Mouse (Mus musculus) limb, embryonic 12.5 days (tissue): ENCODE data around the gene Snx22. TPM values are rescaled to one million over a fixed set of nuclear protein-coding genes. Genes with fewer than 3 reads are reported as not detected.

Experiments used
- ATAC-seq: fragments of 200-750 bp; cut with Nextera tagmentation; 2 replicates; pipeline ENCODE4 v1.8.0; 2017; ENCODE audit warnings: low read depth, moderate TSS enrichment; ENCODE audit not compliant: insufficient number of reproducible peaks, insufficient read depth, low FRiP score, low TSS enrichment
- H3K27ac ChIP-seq: fragments of 300-500 bp; sonication (generic); 2 replicates; pipeline ENCODE4 v1.5.1; 2016; ENCODE audit warnings: mild to moderate bottlenecking, moderate library complexity
- H3K27me3 ChIP-seq: fragments of 300-500 bp; sonication (generic); 2 replicates; pipeline ENCODE4 v1.6.1; 2016; ENCODE audit warnings: mild to moderate bottlenecking, moderate library complexity
- H3K36me3 ChIP-seq: fragments of 300-500 bp; sonication (generic); 2 replicates; pipeline ENCODE4 v1.6.1; 2016; ENCODE audit warnings: mild to moderate bottlenecking, moderate library complexity
- H3K4me1 ChIP-seq: fragments of 300-500 bp; sonication (generic); replicated peaks from 2 replicates; pipeline ENCODE4 v1.6.1; 2016
- H3K4me2 ChIP-seq: fragments of 300-500 bp; sonication (generic); 2 replicates; pipeline ENCODE4 v1.6.1; 2016; ENCODE audit warnings: mild to moderate bottlenecking, moderate library complexity
- H3K4me3 ChIP-seq: fragments of 300-500 bp; sonication (generic); replicated peaks from 2 replicates; pipeline ENCODE4 v1.5.1; 2016; ENCODE audit warnings: mild to moderate bottlenecking
- H3K9ac ChIP-seq: fragments of 300-500 bp; sonication (generic); replicated peaks from 2 replicates; pipeline ENCODE4 v1.6.1; 2016; ENCODE audit warnings: mild to moderate bottlenecking, moderate library complexity
- H3K9me3 ChIP-seq: fragments of 300-500 bp; sonication (generic); 2 replicates; pipeline ENCODE4 v1.6.1; 2016; ENCODE audit warnings: mild to moderate bottlenecking, moderate library complexity
- WGBS: fragments of 180-500 bp; shearing (Covaris S2); methylation state at CpG from one replicate; pipeline ENCODE4 v1.1.7; 2016; 5-methylcytosine and 5-hydroxymethylcytosine counted together
- polyA plus RNA-seq: library from polyadenylated mRNA; unstranded; fragments of >200 nt; fragmentation: Nextera tagmentation; extraction: Ambion mirVana; gene quantifications from 2 replicates; pipeline ENCODE4 v1.2.1, GENCODE M21; 2016

Snx22 gene
- polyA plus RNA-seq, 1 experiment from 2014 or later, result 4.9 TPM

DNA sequence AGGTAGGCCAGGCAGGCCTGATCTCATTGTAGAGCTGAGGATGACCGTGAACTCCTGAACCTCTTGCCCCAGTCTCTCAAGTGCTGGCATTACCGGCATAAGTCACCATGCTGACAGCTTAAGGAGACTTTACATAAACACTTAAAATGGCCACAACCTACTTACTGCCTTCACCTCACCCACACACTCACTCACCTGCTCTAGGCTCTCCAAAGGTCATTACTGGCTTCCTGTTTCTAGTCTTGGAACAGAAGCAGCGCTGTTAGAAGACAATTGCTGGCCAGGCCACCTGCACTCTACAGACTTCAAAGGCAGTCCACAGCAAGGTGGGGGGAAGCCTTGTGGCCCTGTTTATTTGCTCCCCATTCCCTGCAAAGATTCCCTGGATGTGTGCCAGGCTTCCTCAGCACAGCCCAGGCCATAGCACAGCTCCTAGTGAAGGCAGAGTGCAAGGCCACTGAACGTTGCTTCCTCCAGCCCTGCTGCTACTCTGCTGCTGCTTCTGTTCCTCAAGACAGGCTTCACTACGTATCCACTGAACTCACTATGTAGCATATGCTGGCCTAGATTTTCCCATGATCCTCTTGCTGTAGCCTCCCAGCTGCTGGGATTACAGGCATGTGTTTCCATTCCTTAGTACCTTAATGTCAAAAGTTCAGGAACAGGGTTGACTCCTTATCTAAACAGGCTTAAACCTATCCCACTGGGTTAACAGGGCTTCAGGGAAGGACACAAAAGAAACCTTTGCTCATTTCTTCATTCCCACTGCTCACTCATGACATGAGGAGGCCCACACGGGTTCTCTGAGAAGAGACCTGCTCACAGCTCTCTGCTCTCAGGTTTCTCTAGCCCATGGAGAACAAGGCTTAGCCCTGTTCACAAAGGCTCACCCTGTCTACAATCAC is 22.1 kb upstream of the Snx22 start:
- Histone ChIP-seq H3K4me1 (peaks cover 20% of the 10 kb centered on the region), H3K27me3 (no peaks in the 10 kb centered on the region), H3K9ac (0 out of 2 replicates have a peak overlapping the region, but pooled peaks have one; percentile 18), H3K27ac (peak overlapping the region; percentile 71), H3K4me2 (no peak overlapping the region), H3K36me3 (peaks cover 97% of the 10 kb centered on the region), H3K4me3 (no peak overlapping the region), H3K9me3 (no peaks in the 10 kb centered on the region)
- 0 out of 2 replicates have a peak, but pooled peaks have one; percentile 45 for ATAC-seq
- 56% methylated on average over 6 of the region's 6 CpGs for WGBS

DNA sequence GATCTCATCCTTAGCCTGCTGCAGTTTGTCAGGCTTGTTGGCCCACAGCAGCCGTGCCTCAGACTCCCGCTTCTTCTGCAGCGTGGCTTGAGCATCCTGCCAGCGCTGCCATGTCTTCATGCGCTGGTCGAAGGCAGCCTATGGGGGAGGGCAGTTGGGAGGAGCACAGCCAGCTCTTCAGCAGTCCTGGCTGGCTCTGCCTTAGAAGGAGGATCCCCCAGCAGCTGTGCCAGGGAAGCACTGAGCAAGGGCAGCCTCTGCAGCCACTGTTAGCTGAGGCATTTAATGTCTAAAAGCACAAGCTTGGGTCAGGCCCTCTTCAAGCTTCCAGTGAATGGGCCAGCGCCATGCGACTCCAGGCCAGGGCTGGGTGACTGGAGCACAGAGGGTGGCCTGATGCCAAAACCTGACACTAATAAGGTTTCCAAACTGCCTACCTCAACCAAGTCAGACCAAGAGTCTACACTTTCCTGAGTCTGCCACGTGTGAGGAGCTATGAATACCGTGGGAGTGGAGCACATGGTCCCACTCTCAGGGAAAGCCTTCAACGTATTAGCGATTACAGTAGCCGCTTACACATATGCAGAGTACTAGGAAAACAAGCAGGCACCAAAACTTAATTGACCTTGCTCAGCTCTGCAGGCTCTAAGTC is 21.2 kb upstream of the Snx22 start:
- Histone ChIP-seq H3K36me3 (peaks cover 96% of the 10 kb centered on the region), H3K4me2 (no peak overlapping the region), H3K9me3 (no peaks in the 10 kb centered on the region), H3K9ac (no peak overlapping the region), H3K27ac (peak overlapping the region; percentile 71), H3K4me3 (no peak overlapping the region), H3K4me1 (peaks cover 20% of the 10 kb centered on the region), H3K27me3 (no peaks in the 10 kb centered on the region)
- ATAC-seq, result no peak
- 87% methylated on average over 13 of the region's 13 CpGs for WGBS

DNA sequence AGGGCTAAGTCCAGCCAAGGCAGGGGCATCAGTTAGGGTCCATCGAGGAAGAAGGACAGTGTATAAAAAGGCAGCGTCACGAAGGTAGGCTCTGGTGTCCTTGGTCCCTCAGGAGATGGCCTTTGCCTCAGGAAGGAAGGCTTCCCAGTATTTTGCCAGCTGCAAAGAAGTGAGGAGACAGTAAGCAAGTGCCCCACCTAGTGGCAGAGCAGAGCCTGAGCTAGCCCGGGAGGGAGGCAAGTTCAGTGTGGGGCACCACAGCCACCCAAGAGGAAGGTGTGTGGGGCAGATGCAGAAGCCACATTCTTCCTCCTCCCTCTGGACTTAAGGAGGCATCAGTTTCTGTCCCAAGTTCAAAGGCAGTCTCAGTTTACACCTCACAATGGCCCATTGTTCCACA is 18.9 kb upstream of the Snx22 start:
- WGBS, result 43% methylated on average over 4 of the region's 4 CpGs
- H3K4me2 ChIP-seq, result no peak overlapping the region
- H3K4me1 ChIP-seq, result peaks cover 20% of the 10 kb centered on the region
- no peak for ATAC-seq
- no peaks in the 10 kb centered on the region for H3K9me3 ChIP-seq
- no peaks in the 10 kb centered on the region for H3K27me3 ChIP-seq
- no peak overlapping the region for H3K4me3 ChIP-seq
- H3K27ac ChIP-seq, result peak overlapping the region; percentile 47; the same call in 1 of the 2 replicates
- no peak overlapping the region for H3K9ac ChIP-seq
- H3K36me3 ChIP-seq, result peaks cover 73% of the 10 kb centered on the region

DNA sequence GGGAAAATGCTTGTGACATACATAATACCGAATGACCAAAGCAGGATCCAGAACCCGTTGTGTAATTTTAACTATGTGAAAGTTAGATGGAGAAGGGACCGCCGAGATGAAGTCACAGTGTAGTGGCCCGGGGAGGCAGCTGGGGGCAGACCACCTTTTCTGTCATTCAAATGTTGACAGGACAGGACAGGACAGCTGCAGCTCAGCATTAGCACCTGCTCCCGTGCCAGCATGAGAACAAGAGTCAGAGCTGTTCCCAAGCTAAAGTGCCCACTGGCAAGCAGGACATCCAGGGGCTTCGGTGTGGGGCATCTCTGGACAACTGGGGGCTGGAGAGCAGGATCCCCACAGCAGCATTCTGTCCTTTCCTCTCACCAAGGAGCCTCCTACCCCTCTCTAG is 17.5 kb upstream of the Snx22 start:
- H3K36me3 ChIP-seq, result peaks cover 59% of the 10 kb centered on the region
- H3K4me2 ChIP-seq, result no peak overlapping the region
- no peaks in the 10 kb centered on the region for H3K27me3 ChIP-seq
- H3K9me3 ChIP-seq, result no peaks in the 10 kb centered on the region
- peaks cover 14% of the 10 kb centered on the region for H3K4me1 ChIP-seq
- no peak overlapping the region for H3K4me3 ChIP-seq
- WGBS, result 92% methylated on average over 7 of the region's 7 CpGs
- no peak for ATAC-seq
- no peak overlapping the region; the same call in 1 of the 2 replicates for H3K9ac ChIP-seq
- no peak overlapping the region for H3K27ac ChIP-seq

DNA sequence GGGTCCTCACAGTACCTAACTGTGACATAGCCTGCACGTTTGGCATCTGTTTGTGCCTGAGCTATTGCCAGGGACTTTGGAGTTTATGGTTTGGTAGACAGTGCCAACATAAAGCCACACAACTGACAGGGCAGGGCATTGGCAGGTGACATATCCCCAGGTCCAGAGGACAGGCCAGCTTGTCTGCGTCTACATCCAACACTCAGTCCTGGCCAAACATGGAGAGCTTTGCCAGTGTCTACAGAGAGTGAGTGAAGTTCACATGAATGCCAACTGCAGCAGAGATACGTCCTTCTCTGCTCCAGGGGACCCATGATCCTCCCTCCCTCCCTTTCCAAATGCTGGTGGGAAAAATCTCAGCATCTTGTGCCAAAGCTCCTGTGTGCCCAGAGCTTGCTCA is 14.7 kb upstream of the Snx22 start:
- H3K27ac ChIP-seq, result no peak overlapping the region
- peaks cover 31% of the 10 kb centered on the region for H3K36me3 ChIP-seq
- WGBS, result 89% methylated on average over 3 of the region's 3 CpGs
- no peaks in the 10 kb centered on the region for H3K27me3 ChIP-seq
- H3K4me2 ChIP-seq, result no peak overlapping the region
- H3K9ac ChIP-seq, result no peak overlapping the region
- ATAC-seq, result no peak
- H3K9me3 ChIP-seq, result no peaks in the 10 kb centered on the region
- H3K4me3 ChIP-seq, result no peak overlapping the region
- H3K4me1 ChIP-seq, result no peaks in the 10 kb centered on the region

DNA sequence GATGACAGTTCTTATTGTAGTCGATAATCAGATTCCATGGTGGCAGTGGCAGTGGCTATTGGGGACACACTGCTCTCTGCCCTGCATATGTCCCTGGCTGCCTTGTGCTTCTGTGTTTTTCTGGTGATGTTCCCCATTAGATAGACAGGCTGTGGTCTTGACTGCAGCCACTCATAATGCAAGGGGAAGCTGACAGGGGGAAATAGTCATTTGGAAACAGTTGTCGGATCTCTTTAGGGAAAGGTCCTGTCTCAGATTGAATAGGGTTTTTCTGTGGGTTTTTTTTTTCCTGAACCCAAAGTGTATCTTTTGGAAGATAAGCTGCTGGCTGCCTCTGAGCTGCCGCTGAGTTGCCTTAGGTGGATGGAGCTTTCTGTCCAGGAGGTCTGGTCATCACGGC is 12.5 kb upstream of the Snx22 start:
- WGBS, result 87% methylated on average over 4 of the region's 4 CpGs
- no peaks in the 10 kb centered on the region for H3K27me3 ChIP-seq

DNA sequence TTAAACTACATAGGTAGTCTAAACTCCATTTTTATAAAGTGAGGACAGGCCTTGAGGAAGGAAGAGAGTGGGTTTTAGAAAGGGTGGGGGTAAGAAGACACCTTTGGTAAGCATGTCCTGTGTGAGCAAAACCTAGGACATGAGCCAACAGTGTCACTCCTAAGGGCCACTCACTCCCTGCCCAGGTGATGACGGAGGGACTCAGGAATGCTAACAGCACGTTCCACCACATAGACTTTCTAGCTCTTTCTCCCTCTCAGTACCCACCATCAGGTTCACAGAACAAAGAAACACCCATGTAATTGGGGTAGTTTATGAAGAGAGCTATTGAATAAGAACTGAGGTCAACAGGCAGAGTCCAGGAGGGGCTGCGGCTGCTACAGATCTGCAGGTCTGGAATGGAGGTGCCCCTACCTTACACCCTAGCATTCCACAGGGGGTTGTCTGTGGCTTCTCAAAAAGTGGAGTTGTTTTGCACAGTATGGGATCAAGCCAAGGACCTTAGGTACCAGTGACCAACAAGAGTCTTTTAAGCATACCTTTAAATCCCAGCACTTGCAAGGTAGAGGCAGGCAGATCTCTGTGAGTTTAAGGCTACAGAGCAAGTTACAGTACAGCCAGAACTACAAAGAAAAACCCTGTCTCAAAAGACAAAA is 11.4 kb upstream of the Snx22 start:
- no peaks in the 10 kb centered on the region for H3K9me3 ChIP-seq
- 72% methylated on average over 3 of the region's 3 CpGs for WGBS
- no peak for ATAC-seq
- no peak overlapping the region for H3K27ac ChIP-seq
- H3K4me3 ChIP-seq, result no peak overlapping the region
- H3K9ac ChIP-seq, result no peak overlapping the region
- no peak overlapping the region for H3K4me2 ChIP-seq
- no peaks in the 10 kb centered on the region for H3K27me3 ChIP-seq
- H3K36me3 ChIP-seq, result peaks cover under 1% of the 10 kb centered on the region
- H3K4me1 ChIP-seq, result 0 out of 2 replicates have a peak, but pooled peaks cover 5% of the 10 kb centered on the region

More for the DNA sequence above, 12.5 kb upstream of the Snx22 start:
- H3K36me3 ChIP-seq, result peaks cover 10% of the 10 kb centered on the region
- no peak overlapping the region for H3K9ac ChIP-seq
- H3K9me3 ChIP-seq, result no peaks in the 10 kb centered on the region
- no peak for ATAC-seq
- no peak overlapping the region for H3K4me2 ChIP-seq
- H3K4me3 ChIP-seq, result no peak overlapping the region
- no peak overlapping the region for H3K27ac ChIP-seq
- H3K4me1 ChIP-seq, result 0 out of 2 replicates have a peak, but pooled peaks cover 5% of the 10 kb centered on the region

DNA sequence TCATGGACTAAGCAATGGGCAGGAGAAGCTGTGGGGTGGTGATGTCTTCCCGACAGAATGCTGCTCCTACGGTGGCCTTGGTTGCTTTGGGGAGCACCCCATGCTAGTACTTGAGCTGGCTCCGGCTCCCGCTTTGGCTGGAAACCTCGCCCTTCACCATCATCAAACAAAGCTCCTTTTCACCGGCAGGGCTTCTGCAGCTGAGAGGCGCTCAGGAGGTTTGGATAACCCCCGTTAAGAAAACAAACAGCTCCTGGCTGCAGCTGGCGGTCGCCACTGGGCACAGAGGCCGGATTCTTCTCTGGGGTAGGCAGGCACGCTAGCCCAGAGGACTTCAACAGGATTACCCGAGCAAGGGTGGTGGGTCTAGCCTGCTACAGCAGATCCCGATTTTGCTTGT is 9.0 kb upstream of the Snx22 start:
- no peaks in the 10 kb centered on the region for H3K27me3 ChIP-seq
- peak overlapping the region; percentile 30 for H3K4me2 ChIP-seq
- peak; percentile 71 for ATAC-seq
- 10% methylated on average over 14 of the region's 14 CpGs for WGBS
- no peaks in the 10 kb centered on the region for H3K9me3 ChIP-seq
- H3K36me3 ChIP-seq, result no peaks in the 10 kb centered on the region
- no peak overlapping the region for H3K9ac ChIP-seq
- H3K27ac ChIP-seq, result peak overlapping the region; percentile 83
- 0 out of 2 replicates have a peak, but pooled peaks cover 5% of the 10 kb centered on the region for H3K4me1 ChIP-seq
- no peak overlapping the region for H3K4me3 ChIP-seq

DNA sequence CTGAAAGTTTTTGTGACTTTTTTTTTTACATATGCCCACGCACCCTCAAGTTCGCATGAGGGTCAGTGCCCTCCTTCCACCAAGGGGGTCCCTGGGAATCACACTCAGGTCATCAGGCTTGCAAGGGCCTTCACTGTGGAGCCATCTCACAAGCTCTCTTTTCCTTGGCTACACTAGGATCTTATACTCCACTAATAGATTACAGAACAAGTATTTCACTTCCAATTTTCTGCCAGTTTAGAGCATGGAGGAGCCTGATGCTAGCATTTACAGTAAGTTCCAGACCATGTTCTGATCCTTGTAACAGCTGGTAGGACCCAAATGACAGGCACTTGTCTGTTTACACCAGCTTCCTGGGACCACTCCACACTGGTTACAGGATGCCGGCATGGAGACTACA is 8.6 kb upstream of the Snx22 start:
- Histone ChIP-seq H3K27ac (peak overlapping the region; percentile 83), H3K27me3 (no peaks in the 10 kb centered on the region), H3K4me3 (no peak overlapping the region), H3K4me1 (0 out of 2 replicates have a peak, but pooled peaks cover 5% of the 10 kb centered on the region), H3K4me2 (peak overlapping the region; percentile 30), H3K9ac (no peak overlapping the region), H3K9me3 (no peaks in the 10 kb centered on the region), H3K36me3 (no peaks in the 10 kb centered on the region)
- ATAC-seq, result no peak
- 69% methylated on average over 3 of the region's 3 CpGs for WGBS

DNA sequence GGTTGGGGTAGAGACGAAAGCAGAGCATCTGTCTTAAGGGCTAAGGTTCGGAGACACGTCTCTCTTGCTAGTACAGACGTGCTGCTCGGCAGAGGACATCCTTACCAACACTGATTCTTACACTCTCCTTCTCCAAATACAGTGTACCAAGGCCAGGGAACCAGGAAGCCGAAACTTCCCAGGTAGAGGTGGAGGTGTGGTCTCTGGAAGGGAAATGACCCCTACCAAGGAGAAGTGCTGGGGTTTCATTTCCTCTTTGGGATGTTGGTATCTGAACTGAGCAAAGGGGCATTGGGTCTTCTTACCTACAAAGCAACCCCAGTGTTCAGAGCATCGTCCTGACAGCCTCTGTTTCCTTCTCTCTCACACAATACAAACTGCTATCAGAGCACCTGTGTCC is 3.2 kb upstream of the Snx22 start:
- H3K4me1 ChIP-seq, result peaks cover 11% of the 10 kb centered on the region
- H3K27me3 ChIP-seq, result peaks cover 30% of the 10 kb centered on the region
- H3K4me2 ChIP-seq, result no peak overlapping the region
- H3K9me3 ChIP-seq, result no peaks in the 10 kb centered on the region
- WGBS, result 86% methylated on average over 7 of the region's 7 CpGs
- no peaks in the 10 kb centered on the region for H3K36me3 ChIP-seq
- no peak overlapping the region for H3K27ac ChIP-seq
- no peak for ATAC-seq
- no peak overlapping the region for H3K4me3 ChIP-seq
- H3K9ac ChIP-seq, result no peak overlapping the region

DNA sequence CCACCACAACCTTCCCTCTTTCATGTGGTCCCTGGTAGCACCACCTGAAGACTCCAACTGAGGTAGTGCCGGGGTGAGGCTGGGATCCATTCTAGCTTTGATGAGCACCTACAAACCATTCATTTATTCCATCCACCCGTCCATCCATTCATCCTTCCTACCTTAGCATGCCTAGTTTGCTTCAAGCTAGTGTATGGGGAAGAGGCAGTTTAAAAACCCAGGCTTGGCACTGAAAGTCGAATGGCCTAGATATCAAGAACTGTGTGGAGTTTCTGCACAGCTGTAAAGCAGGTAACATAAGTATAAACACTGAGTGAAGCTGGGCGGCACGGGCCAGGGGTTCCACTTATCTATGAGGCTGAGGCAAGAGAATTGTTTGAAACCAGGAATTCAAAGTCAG is 632 bp upstream of the Snx22 start:
- H3K4me2 ChIP-seq, result peak overlapping the region; percentile 91; the same call in 1 of the 2 replicates
- 89% methylated on average over 5 of the region's 5 CpGs for WGBS

More for the DNA sequence above, 632 bp upstream of the Snx22 start:
- no peak for ATAC-seq
- Histone ChIP-seq H3K4me3 (no peak overlapping the region), H3K36me3 (peaks cover 25% of the 10 kb centered on the region), H3K27me3 (peaks cover 43% of the 10 kb centered on the region), H3K27ac (no peak overlapping the region), H3K4me1 (peaks cover 11% of the 10 kb centered on the region), H3K9me3 (no peaks in the 10 kb centered on the region), H3K9ac (no peak overlapping the region)
